Comparison of ENCODE assay signal across 8 mouse cellular contexts in the genomic region with DNA sequence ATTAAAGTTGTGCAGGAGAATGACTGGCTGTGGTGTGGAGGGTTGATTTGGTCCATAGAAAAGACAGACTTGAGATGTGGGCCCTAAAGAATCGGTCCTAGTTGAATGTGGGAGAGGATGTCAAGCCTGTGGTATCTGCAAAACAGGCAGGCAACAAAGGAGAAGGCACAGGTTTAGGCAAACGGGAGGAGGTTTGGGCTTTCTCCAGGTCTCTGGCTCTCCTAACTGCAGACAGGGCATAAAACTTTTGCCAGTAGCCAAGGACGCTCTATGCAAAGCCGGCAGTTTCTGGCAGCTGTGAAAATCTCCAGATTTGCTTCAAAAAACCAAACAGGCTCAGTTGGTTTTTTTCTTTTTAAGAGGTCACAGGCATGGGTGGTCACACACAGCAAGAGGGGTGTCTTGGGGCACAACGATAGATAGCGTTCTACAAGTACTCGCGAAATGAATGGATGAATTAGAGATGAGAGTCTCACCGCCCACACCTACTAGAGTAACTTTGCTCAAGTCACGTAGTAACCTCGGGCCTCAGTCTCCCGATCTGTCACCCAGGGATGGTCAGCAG. TPM values are rescaled to one million over a fixed set of nuclear protein-coding genes. Genes with fewer than 3 reads are reported as not detected.
DNase-seq lines count a peak whose midpoint lies in the region; ATAC-seq and TF ChIP-seq lines count a peak whose summit lies in the region.

No protein-coding gene starts in this region.

- 10% methylated on average over 12 of the region's 12 CpGs for WGBS in kidney, embryonic 14.5 days
- WGBS in kidney, adult 2 months = 19% methylated on average over 12 of the region's 12 CpGs
- WGBS in embryonic facial prominence, embryonic 13.5 days = 12% methylated on average over 12 of the region's 12 CpGs
- WGBS in intestine, embryonic 14.5 days = 14% methylated on average over 12 of the region's 12 CpGs
- 14% methylated on average over 12 of the region's 12 CpGs for WGBS in midbrain, embryonic 16.5 days

- H3K9ac ChIP-seq in kidney, embryonic 14.5 days (ENCODE audit: low read depth, low read length) = peak overlapping the region; percentile 67; the same call in 1 of the 2 replicates
- H3K9ac ChIP-seq in embryonic facial prominence, embryonic 13.5 days = peak overlapping the region; percentile 77
- H3K9ac ChIP-seq in intestine, embryonic 14.5 days (ENCODE audit: low read length) = no peak overlapping the region; the same call in 1 of the 2 replicates
- peak overlapping the region; percentile 69 for H3K9ac ChIP-seq in midbrain, embryonic 16.5 days (ENCODE audit: low read depth, low read length)

- H3K4me3 ChIP-seq in kidney, embryonic 14.5 days (ENCODE audit: low read length) = peak overlapping the region; percentile 61
- no peak overlapping the region for H3K4me3 ChIP-seq in kidney, adult 2 months (ENCODE audit: insufficient read depth, low read depth, low read length)
- peak overlapping the region; percentile 68 for H3K4me3 ChIP-seq in embryonic facial prominence, embryonic 13.5 days
- peak overlapping the region; percentile 61 for H3K4me3 ChIP-seq in intestine, embryonic 14.5 days (ENCODE audit: low read depth, low read length)
- H3K4me3 ChIP-seq in midbrain, embryonic 16.5 days (ENCODE audit: low read depth, low read length) = peak overlapping the region; percentile 63

- no peaks in the 10 kb centered on the region for H3K9me3 ChIP-seq in kidney, embryonic 14.5 days (ENCODE audit: control insufficient read depth, low read length)
- no peaks in the 10 kb centered on the region for H3K9me3 ChIP-seq in embryonic facial prominence, embryonic 13.5 days
- no peaks in the 10 kb centered on the region for H3K9me3 ChIP-seq in intestine, embryonic 14.5 days (ENCODE audit: control insufficient read depth, low read length)
- no peaks in the 10 kb centered on the region for H3K9me3 ChIP-seq in midbrain, embryonic 16.5 days (replicated peaks; ENCODE audit: control insufficient read depth, low read length, poor library complexity, severe bottlenecking)

- TF ChIP-seq CTCF in kidney, adult 2 months (conservative IDR thresholded peaks at IDR 0.05; ENCODE audit: insufficient read depth, insufficient read length, low read depth, low read length) = no peak

- H3K4me1 ChIP-seq in kidney, embryonic 14.5 days (ENCODE audit: control insufficient read depth, insufficient read depth, low read length) = 0 out of 2 replicates have a peak, but pooled peaks cover 3% of the 10 kb centered on the region
- H3K4me1 ChIP-seq in kidney, adult 2 months (ENCODE audit: control insufficient read depth, insufficient read depth, low read length) = peaks cover 3% of the 10 kb centered on the region; the same call in 1 of the 2 replicates
- peaks cover 40% of the 10 kb centered on the region for H3K4me1 ChIP-seq in embryonic facial prominence, embryonic 13.5 days
- H3K4me1 ChIP-seq in intestine, embryonic 14.5 days (replicated peaks; ENCODE audit: control insufficient read depth, insufficient read depth, low read length) = peaks cover 7% of the 10 kb centered on the region; the same call in 1 of the 2 replicates
- peaks cover 16% of the 10 kb centered on the region for H3K4me1 ChIP-seq in midbrain, embryonic 16.5 days (ENCODE audit: control insufficient read depth, insufficient read depth, low read length)

- H3K27ac ChIP-seq in kidney, embryonic 14.5 days (ENCODE audit: low read depth, low read length) = no peak overlapping the region
- H3K27ac ChIP-seq in kidney, adult 2 months (ENCODE audit: insufficient read depth, low read depth, low read length) = no peak overlapping the region
- H3K27ac ChIP-seq in embryonic facial prominence, embryonic 13.5 days = no peak overlapping the region
- H3K27ac ChIP-seq in intestine, embryonic 14.5 days (ENCODE audit: low read depth) = no peak overlapping the region
- H3K27ac ChIP-seq in midbrain, embryonic 16.5 days (ENCODE audit: low read length) = no peak overlapping the region

- H3K27me3 ChIP-seq in kidney, embryonic 14.5 days (ENCODE audit: control insufficient read depth, insufficient read depth, low read length) = peaks cover 9% of the 10 kb centered on the region
- no peaks in the 10 kb centered on the region for H3K27me3 ChIP-seq in kidney, adult 2 months (replicated peaks; ENCODE audit: control insufficient read depth, insufficient read depth, low read length)
- peaks cover 69% of the 10 kb centered on the region for H3K27me3 ChIP-seq in embryonic facial prominence, embryonic 13.5 days
- peaks cover 6% of the 10 kb centered on the region; the same call in 1 of the 2 replicates for H3K27me3 ChIP-seq in intestine, embryonic 14.5 days (replicated peaks; ENCODE audit: control insufficient read depth, insufficient read depth, low read length)
- peaks cover 17% of the 10 kb centered on the region for H3K27me3 ChIP-seq in midbrain, embryonic 16.5 days (ENCODE audit: control insufficient read depth, insufficient read depth, low read depth, low read length)

- no peak for ATAC-seq in kidney, embryonic 14.5 days (ENCODE audit: low FRiP score, low TSS enrichment)
- ATAC-seq in embryonic facial prominence, embryonic 13.5 days (ENCODE audit: insufficient number of reproducible peaks, insufficient read depth, low FRiP score, low TSS enrichment, low read depth) = no peak; the same call in 1 of the 2 replicates
- ATAC-seq in intestine, embryonic 14.5 days (replicated peaks; ENCODE audit: low FRiP score, low TSS enrichment, low read depth) = 0 out of 2 replicates have a peak, but pooled peaks have one; percentile 5
- no peak; the same call in 1 of the 2 replicates for ATAC-seq in midbrain, embryonic 16.5 days

- no peak for DNase-seq in kidney, adult 2 months
- peak; percentile 61 for DNase-seq in intestine, embryonic 14.5 days (ENCODE audit: low spot score)
- no peak for DNase-seq in right cerebral cortex, postnatal 4 days
- no peak for DNase-seq in cerebellum, adult 9-11 months
- no peak for DNase-seq in thymus, postnatal 10 days (ENCODE audit: low spot score in 2 of 2)

- peak overlapping the region; percentile 96 for H3K4me2 ChIP-seq in kidney, embryonic 14.5 days (replicated peaks; ENCODE audit: low read depth, low read length)
- H3K4me2 ChIP-seq in embryonic facial prominence, embryonic 13.5 days = peak overlapping the region; percentile 95
- peak overlapping the region; percentile 83 for H3K4me2 ChIP-seq in intestine, embryonic 14.5 days (ENCODE audit: low read length)
- peak overlapping the region; percentile 98 for H3K4me2 ChIP-seq in midbrain, embryonic 16.5 days (ENCODE audit: low read length)

- no peak for TF ChIP-seq POLR2A in kidney, adult 2 months (IDR thresholded peaks at IDR 0.05; ENCODE audit: low read depth, low read length)

- no peaks in the 10 kb centered on the region for H3K36me3 ChIP-seq in kidney, embryonic 14.5 days (ENCODE audit: control insufficient read depth, insufficient read depth, low read length)
- no peaks in the 10 kb centered on the region for H3K36me3 ChIP-seq in kidney, adult 2 months (ENCODE audit: control insufficient read depth, insufficient read depth, low read length)
- no peaks in the 10 kb centered on the region for H3K36me3 ChIP-seq in embryonic facial prominence, embryonic 13.5 days
- H3K36me3 ChIP-seq in intestine, embryonic 14.5 days (ENCODE audit: control insufficient read depth, insufficient read depth, low read length) = no peaks in the 10 kb centered on the region
- no peaks in the 10 kb centered on the region for H3K36me3 ChIP-seq in midbrain, embryonic 16.5 days (ENCODE audit: control insufficient read depth, insufficient read depth, low read length)

RNA-seq across cellular contexts. Expression of a gene that starts 0.7 kb away (rescaled TPM):
- polyA plus RNA-seq in kidney, embryonic 14.5 days (2014; fragmentation: Nextera tagmentation; extraction: Ambion mirVana) = 3.4 and 3.6 TPM in 2 replicates
- polyA plus RNA-seq in kidney, adult 2 months (2012; rRNA removed) = 2.3 and 2.5 TPM in 2 replicates
- polyA plus RNA-seq in embryonic facial prominence, embryonic 13.5 days (2015; fragmentation: Nextera tagmentation; extraction: Ambion mirVana) = 3.1 and 3.9 TPM in 2 replicates
- polyA plus RNA-seq in intestine, embryonic 14.5 days (2014; fragmentation: Nextera tagmentation; extraction: Ambion mirVana) = 6.7 and 6.8 TPM in 2 replicates
- polyA plus RNA-seq in midbrain, embryonic 16.5 days (2015; fragmentation: Nextera tagmentation; extraction: Ambion mirVana) = 3.1 and 4.4 TPM in 2 replicates
